Mouse (Mus musculus) cerebellum, adult 8-10 months (tissue): ENCODE data around the gene Tmbim6.
A peak's percentile ranks its signal among the peaks of the same experiment; 100 is the strongest.
"Not testable (repeated sequence)": the region's sequence is repeated elsewhere in the genome, so short reads cannot be mapped to it uniquely, and the experiment has no call there.

Experiments used
- DNase-seq: peaks from one replicate; pipeline ENCODE4 v3.0.0; 2022

The Tmbim6 gene

DNA sequence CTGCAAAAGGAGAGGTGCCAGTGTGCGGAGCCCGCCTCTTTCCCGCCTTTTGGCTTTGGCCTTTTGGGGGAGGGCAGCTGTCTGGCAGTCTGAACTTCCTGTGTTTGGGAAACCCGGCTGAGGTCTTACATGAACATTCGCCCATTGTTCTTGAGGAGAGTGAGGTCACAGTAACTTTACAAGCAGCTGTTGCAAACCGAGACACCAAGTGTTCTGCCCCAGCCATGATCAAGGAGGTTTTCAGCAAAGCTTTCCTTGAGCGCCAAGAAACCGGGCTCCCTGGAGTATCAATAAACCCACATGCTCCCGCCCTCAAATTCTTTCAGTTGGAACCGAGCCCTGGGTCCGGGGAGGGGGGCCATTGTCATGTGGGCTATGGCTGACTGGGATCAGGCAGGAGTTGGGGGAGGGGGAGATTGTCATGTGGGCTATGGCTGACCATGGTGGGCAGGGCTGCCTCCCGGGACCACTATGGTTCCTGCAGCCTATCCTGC, 27.9 kb downstream of the Tmbim6 start:
- DNase-seq, result no peak

DNA sequence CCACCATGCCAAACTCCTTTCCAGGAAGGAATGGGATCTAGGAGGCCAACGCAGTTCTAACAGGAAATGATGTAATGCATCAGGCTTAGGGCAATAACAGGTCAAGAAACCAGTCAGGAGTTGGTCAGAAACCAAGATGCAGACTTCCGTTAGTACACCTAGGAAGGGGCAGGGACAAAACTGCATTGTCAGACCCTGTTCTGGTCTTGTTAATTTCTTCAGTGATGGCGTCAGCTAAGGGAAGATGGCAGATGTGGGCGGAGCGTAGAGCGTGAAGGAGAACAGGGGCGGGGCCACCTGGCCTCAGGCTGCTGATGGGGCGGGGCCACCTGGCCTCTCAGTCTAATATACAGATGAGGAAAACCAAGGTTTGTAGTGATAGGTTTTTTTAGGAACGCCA, 28.5 kb downstream of the Tmbim6 start:
- no peak for DNase-seq

DNA sequence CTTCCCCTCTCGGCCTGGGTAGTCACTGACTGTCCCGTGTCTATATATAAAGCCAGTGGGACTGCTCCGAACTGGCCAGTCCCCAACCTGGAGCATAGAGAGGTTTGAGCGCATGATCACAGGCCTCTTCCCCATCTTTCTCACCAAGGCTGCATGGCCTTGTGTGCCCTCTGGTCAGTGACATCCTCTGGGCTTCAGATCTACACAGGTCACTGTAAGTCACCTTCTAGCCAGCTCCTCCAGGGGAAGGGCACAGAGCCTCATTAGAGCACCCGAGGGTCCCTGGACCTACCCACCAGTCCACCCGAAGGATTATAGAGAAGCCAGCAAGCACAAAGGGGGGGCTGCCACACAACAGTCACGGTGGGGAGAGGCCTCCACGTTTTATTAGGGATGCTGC, 29.0 kb downstream of the Tmbim6 start:
- DNase-seq, result no peak

DNA sequence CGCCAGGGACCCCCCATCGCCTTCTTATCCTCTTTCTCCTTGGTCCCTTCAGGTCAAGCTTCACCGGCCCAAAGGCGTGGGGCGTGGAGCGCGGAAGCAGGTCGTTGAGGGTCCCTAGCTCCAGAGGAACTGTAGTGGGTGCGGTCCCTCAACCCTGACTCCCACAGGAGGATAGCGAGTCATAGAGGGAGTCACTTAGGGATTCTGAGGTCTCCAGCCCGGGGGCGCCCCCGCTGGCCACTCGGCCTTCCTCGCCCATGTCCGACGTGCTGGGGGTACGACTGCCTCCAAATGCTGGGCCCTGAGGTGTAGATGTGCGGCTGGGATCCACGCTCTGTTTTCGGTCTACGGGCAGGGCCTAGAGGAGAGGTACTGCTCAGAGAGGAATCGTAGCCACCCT, 29.9 kb downstream of the Tmbim6 start:
- no peak for DNase-seq

DNA sequence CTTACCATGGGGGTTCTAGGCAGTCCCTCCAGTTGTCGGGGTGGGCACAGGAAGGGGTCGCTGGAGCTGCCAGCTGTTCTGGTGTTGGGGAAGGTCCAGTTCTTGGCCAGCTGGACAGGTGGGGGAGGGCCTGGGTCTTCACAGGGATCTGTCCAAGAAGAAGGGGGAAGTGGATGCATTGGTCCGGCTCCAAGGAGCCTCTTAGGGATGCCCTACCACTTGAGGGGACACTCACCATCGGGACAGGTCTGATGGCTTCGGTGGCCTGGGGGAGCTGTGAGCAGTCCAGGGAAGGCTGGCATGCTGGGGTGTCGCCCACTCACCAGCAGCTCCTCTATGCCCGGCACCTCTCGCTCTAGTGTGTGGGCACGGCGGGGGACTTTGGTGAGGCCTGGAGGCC, 30.4 kb downstream of the Tmbim6 start:
- no peak for DNase-seq

DNA sequence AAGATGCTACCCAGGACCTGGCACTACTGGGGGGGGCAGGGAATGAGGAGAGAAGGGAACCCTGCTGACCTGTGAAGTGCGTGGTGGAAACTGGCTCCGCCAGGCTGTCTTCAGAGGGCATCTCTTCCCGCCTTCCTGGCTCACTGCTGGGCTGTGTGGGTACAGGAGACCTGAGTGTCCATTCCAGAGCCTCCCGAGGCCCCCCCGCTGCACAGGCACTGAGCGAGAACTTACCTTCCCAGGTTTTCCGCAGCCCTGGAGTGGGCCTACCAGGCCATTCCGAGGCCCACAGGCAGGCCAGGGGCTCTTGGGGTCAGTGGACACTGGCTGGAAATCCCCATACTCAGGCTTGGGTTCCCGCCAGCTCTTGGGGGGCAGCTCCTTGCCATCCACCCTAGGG, 31.2 kb downstream of the Tmbim6 start:
- no peak for DNase-seq

DNA sequence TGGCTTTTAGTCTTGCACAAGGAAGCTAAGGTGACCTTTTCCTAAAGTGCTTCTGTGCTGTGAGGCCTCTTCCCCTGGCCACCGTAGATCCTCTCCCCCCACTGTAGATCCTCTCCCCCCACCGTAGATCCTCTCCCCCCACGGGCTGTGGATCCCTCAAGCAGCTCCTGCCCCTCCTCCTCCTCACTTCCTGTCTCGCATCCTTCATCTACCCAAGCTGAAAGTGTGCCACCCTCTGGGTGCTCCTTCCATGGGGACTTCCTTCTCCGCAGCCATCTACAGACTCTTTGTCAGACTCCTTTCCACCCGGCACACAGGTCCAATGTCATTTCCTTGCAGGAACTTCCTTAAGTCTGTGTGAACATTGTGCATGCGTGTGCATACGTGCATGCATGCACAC, 37.7 kb downstream of the Tmbim6 start:
- no peak for DNase-seq

DNA sequence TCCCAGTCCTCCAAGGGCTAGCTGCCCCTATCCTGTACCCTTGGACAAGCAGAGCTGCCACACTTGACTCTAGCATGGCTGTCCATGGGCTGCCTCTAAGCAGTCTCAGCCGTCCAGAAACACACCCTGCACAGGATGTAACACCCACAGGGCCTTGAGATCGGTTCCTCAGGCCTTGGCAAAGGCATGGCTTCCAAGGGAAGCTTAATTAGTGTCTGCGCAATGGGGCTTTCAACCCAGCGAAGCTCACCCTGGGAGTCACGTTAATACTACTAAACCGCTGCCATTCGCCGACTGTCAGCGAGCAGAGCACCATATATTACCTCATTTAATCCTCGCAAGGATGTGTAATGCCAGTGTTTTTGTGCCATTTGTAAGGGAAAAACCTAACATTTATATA, 38.4 kb downstream of the Tmbim6 start:
- DNase-seq, result no peak

DNA sequence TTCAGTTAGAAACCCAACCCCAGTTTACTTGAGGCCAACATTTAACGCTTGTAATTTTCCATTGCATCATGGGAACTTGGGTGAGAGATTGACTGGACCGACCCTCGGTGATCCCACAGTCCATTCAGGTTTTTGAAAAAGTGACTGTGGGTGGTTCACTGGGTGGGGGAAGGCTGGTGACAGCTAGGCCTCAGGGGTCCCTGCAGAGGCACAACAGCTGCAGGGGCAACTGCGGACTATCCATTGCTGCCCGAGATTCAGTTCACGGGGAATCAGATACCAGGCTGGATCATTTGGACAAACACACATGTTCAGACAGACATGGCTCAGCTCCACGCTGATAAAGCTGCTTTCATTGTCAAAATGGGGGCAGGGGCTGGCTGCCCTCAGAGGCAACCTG, 38.8 kb downstream of the Tmbim6 start:
- DNase-seq, result no peak

DNA sequence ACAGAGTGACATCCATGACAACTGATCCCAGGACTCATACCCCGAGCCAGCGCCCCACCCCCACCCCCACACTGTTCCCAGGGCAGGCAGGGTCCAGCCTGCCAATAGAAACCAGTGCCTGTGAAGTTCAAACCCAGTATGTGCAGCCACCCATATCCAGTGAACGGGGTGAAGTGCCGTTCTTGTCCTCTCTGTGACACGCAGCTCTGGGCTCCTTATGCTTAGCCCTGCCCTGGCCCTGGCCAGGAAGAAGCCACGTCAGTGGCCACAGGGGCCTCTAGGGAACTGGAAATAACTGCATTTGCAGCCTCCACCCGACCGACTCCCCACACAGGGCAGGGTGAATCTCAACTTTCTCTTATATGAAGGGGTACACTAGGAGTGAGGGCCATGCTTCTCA, 39.3 kb downstream of the Tmbim6 start:
- no peak for DNase-seq

DNA sequence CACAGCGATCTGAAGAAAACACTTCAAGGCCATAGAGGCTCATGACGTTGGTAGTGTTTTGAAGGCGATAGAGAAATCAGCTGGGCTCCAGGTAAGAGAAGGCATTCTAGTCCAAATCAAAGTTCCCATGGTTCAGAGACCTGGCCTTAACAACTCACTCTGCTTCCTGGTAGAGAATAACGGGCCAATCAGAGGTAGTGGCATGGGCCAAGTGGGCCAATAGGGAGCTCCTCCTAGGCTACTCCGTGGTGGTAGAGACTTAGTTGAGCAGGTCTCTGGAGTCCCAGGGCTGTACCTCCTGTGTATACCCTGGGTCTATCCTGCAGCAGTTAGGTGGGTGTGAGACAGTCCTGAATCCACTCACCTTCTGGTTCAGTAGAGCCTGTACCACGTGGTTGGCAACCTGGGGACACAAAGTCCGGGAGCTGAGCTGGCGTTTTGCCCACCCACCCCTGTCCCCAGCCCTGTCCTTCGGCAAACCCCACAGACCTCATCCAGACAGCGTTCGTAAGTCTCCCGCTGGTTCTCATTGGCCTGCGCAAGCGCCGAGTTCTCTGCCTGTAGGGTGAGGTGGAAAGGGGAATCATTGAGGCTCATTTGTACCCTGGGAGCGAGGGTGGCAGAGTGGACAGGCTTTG, 40.5 kb downstream of the Tmbim6 start:
- no peak for DNase-seq

DNA sequence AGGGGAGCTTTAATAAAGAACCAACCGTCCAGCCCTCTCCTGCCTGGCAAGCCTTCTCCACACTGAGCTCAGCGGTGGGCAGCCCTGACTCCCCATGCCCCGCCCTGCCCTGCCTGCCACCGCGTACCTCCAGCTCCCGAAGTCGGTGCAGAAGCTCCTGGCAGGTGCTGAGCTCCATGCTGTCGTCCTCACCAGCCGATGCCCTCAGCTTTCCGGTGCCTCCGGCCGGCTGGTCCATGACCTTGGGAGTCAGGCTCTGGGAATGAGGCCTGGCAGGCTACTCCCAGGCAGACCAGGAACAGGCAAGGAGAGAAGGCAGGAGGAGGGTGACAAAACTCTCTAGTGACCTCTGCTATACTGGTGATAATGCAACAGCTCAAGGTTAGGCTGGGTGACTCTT, 41.2 kb downstream of the Tmbim6 start:
- DNase-seq, result no peak

DNA sequence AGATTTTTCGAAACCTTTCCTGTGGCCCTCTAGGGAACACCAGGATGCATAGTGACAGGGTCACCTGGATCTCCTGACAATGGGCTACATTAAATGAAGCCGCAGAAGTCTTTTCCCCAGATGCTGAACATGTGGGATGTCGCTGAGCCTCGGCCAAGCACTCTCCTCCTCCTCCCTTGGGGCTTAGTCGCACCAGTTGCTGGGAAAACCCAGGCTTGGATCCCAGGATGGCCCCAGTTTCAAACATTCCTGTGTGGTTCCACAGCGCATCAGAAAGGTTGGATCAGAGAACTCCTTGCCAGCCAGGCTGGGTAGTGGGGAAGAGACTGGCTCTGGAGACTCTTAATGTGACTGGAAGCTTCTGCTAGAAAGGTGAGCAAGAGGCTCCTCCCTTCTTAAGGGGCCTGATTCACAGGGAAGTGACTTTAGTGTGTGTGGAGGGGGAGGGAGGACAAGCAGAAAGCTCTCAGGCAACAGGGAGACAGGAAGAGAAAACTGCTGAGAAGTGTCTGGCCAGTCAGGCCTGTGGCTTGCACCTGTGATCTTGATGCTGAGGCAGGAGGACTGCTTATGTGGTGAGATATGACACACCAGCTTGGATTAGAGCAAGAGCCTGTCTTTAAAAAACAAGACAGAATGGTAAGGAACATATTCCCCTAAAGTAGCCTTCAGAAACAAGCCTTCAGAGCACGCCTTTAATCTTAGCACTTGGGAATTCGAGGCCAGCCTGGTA, 46.5 kb downstream of the Tmbim6 start:
- DNase-seq, result no peak

DNA sequence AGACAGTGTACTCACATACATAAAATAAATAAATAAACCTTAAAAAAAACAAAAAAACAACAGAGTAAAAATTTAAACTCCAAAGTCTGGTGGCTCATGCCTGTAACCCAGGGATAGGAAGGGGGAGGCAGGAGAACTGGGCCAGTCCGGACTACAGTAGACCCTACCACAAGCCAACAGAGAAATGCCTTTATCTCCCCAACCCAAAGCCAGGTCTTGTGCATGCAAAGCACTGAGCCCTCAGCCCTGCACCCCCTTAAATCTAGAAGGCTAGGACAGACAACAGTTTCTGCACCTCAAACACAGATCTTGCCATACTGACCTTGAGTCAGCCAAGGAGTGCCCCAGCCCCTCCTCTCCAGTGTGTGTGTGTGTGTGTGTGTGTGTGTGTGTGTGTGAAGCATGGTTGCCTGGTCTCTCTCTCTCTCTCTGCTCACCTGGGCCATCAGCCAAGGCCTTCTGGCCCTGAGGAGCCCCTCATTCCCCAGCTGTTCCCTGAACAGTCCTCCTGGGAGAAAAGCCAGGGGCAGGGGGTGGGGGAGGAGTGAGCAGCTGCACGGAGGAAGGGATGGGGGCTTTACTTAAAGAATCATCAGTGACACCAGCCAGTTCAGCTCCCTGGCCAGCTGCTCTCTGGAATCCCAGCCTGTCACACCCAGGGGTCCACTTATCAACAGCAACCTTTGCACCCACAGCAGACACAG, 47.6 kb downstream of the Tmbim6 start:
- DNase-seq, result no peak

DNA sequence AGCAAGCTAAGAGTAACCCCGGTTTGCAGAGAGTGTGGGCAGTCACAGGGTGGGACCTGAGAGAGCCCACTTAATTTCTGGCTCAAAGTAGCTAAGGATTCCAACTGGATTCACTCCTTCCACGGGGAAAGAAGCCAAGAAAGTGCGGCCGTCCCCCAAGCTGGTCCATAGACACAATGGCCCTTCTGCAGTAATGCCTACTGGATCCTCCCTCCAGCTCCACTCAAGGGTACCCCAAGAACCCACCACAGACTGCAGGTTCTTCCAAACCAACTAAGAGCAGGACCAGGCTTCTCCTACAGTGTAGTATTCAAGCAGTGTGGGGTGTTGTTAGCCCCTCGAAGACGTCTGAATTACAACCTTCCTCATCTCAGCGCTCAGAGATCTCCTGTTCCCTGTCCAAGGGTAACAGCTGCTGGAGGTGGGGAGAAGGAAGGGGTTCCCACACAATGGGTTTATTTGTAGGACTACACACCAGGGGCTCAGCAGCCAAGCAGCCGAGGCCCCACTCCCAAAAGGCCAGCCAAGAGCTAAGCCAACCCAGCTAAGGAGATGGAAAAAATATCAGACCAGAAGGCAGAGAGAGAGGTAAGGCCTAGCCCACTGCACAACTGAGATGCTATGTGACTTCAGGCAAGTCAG, 48.3 kb downstream of the Tmbim6 start:
- no peak for DNase-seq

DNA sequence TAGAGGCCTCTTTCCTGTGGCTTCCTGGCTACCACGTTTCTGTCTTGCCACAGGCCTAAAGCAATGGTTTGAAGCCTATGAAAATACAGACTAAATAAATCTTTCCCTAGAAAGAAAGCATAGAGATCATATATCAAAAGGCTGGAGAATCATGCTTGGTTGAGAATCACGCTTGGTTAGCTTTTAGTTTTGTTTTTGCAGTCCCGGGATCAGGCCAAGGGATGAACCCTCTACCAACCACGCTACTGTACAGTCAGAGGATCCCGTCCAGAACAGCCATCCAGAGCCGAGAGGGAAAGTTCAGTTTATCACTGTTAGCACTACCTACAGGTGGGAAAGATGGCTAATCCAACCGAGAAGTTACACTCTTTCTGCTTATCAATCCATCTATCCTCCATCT, 49.7 kb downstream of the Tmbim6 start:
- DNase-seq, result no peak

DNA sequence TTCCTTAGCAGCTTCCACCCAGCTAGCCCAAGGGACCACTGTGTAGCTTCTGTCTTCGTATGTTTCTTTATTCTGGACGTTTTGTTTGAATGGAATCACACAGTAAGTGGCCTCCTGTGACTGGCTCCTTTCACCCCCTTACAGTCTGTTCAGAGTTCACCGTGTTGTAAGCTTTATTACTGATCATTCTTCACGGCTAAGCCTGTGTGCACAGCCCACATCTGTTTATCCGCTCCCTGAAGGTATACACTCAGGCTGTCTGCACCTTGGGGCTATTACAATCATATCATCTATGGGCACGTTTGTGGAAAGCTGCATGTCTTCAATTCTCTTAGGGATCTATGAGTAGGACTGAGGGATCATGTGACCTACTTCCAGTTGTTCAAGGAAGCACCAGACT, 52.9 kb downstream of the Tmbim6 start:
- no peak for DNase-seq

DNA sequence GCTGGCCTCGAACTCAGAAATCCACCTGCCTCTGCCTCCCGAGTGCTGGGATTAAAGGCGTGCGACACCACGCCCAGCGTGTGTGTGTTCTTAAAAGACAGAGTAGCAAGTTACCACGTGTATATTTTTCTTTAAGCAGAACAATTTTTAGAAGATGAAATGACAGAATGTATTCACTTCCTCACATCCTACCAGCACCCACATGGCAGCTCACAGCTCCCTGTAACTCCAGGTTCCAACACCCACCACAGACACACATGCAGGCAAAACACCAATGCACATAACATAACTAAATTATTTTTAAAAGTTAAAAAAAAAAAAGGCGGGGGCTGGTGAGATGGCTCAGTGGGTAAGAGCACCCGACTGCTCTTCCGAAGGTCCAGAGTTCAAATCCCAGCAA, 53.5 kb downstream of the Tmbim6 start:
- DNase-seq, result not testable (repeated sequence)

DNA sequence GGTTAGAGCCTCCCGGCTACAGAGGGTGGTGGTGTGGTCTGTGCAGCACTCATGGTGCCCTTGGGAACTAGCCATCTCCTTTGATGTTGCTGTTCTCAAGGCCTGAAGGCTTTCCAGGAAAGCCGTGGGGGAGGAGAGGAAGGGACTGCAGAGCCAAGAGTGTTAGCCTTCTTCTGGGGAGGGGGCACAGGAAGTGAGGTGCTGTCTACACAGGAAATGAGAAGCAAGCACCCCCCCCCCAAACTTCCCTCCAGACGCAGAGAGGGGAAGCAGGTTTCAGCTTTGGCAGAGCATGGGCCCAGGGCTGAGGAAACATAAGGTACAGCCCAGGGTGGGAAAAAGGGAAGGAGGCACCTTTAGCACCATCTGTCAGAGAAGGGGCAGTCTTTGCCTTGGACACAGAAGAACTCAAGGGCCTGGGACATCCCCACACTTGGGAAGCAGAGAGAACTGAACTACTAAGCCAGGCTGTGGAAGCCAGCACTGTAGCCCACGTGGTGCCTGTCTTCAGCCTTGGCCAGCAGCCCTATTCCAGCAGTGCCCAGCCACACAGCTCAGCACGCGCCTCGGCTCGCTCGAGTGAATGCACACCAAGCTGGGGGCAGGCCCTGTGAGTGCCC, 56.6 kb downstream of the Tmbim6 start:
- peak; percentile 50 for DNase-seq

DNA sequence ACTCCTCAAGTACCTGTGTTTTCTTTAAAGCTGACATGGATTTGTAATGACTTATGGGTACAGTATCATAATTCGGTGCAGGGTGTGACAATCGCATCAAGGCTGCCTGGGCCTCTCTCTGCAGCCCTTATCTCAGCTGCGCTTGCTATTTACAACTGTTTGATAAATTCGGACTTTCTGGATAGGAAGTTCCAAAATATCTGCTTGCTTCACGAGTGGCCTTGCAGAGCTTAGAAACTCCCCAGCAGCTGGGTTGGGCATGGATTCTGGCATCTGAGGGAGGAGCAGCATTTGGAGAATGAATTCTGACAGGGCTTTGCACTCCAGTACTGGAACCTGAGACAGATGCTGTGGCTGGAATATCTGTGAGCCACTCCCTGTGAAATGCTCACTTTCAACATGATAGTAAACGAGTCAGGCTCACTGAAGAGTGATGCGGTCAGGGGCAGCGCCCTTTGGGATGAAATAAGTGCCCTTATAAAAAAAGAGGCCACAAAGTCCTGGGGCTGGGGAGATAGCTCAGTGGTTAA, 57.1 kb downstream of the Tmbim6 start:
- no peak for DNase-seq

DNA sequence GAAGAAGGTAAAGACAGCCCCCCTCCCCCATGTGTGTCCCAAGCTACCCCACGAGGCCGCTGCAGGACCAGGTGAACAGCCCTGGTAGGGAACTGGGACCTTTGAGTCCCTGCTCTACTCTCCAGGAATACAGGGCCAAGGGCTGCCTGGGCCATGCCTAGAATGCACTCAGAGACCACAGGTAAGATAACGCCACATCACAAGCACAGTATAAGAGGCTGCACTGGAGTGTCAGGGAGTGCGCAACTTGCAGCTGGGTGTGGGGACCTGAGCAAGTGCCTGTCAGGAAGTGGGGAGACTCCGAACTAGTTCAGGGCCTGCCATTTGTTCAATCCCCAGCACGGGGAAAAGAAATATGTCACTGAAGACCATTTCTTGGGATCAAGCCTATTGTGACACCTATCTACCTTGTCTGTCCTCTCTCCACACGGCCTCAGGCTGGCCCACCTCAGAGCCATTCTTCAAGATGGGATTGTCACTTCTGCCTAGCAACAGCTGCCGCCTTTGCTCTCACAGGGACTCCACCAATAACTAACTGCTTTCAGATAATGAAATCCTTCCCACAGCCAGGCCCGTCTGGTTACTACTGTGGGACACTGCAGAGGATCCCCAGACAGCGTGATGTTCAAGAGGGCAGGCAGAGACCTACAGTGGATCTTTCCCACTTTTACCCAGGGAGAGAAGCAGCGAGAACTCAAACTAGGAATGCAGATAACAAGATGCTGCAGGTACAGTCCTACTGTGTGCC, 60.6 kb downstream of the Tmbim6 start:
- DNase-seq, result no peak

DNA sequence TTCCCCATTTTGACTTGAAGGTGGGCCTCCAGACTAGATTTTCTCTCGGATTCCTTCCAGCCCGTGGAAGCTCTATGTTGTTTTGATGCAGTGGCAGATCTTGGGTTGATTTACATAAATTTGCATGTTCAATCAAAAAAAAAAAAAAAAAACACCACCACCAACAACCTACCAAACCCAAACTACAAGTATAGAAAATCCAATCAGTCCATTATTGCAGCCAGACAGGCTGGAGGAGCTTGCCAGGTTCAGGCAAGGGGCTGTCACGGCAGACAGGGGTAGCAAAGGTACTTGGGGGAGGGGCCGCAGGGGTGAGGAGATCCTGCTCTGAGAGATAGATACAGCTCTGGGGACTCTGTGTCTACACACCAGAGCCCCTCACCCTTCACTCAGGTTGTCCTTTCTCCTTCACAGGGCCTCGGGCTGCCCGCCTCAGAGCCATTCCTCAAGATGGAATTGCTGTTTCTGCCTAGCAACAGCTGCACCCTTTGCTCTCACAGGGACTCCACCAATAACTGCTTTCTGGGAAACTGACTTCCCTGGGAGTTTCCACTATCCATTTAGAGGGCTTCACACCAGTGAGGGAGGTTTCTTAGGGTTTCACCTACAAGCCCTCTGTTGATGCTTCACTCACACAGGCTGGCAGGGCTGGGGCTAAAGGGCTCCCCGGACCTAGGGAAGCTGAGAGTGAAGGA, 62.0 kb downstream of the Tmbim6 start:
- DNase-seq, result no peak
